Mouse (Mus musculus): ENCODE data around the gene Rapgef5. TPM values are rescaled to one million over a fixed set of nuclear protein-coding genes. Genes with fewer than 3 reads are reported as not detected.

Gene Rapgef5
- total RNA-seq, 1 experiment: 9.9 TPM

DNA sequence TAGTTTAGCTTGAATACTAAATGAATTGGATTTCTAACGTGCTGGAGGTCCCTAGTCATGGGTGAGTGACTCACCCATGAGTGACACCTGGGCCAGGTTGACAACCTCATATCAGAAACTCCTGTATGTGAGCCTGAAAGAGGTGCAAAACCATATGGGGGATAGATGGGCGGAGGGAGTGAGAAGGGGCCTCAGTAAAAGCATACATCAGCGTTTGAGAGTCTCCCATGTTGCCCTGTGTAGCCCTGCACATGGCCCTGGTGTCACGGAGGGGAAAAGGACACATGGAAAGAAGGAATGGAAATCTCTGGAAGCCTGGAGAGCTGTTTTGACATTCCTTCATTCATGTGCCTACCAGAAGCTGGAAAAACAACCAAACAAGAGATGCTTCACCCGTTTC is 175.1 kb downstream of the Rapgef5 start:
- in situ Hi-C loops (cut with MboI; ENCODE audit: low sequenced_read_pairs in 2 of 2, unreplicated experiment in 2 of 2): no loop called here
- H3K4me1 ChIP-seq (ENCODE audit: control insufficient read depth in 2 of 2, insufficient read depth in 2 of 2, low read length in 2 of 2, poor library complexity in 1 of 2): peaks cover 3 to 4% of the 10 kb centered on the region in 2 experiments; a peak in 2 of 4 replicates

GRCm38 (mm10) chr12:117692775-117693174 is 176.5 kb downstream of the Rapgef5 start:
- Histone ChIP-seq H3K9me3 (ENCODE audit: control insufficient read depth, insufficient read depth, low read depth, low read length) (no peaks in the 10 kb centered on the region), H3K9ac (ENCODE audit: insufficient read depth, low read depth, low read length, poor library complexity, severe bottlenecking) (no peak overlapping the region), H3K4me3 (ENCODE audit: insufficient read depth in 1 of 2, low read depth in 1 of 2, low read length in 2 of 2, poor library complexity in 1 of 2, severe bottlenecking in 1 of 2) (no peak overlapping the region), H3K27ac (ENCODE audit: insufficient read depth, low read depth, low read length, poor library complexity, severe bottlenecking) (no peak overlapping the region), H3K36me3 (ENCODE audit: control insufficient read depth, insufficient read depth, low read length, poor library complexity, severe bottlenecking) (no peaks in the 10 kb centered on the region), H3K4me1 (ENCODE audit: control insufficient read depth in 2 of 2, insufficient read depth in 2 of 2, low read length in 2 of 2, poor library complexity in 1 of 2) (peaks cover 3 to 4% of the 10 kb centered on the region in 2 experiments; a peak in 2 of 4 replicates)
- in situ Hi-C loops (cut with MboI; ENCODE audit: low sequenced_read_pairs in 2 of 2, unreplicated experiment in 2 of 2): no loop called here
- no peak for TF ChIP-seq CHD2 (IDR thresholded peaks at IDR 0.05; ENCODE audit: low read depth, low read length)
- TF ChIP-seq MAFK (IDR thresholded peaks at IDR 0.05; ENCODE audit: insufficient read depth, low read depth, low read length): no peak
- TF ChIP-seq ZC3H11A (IDR thresholded peaks at IDR 0.05; ENCODE audit: borderline replicate concordance, low read depth, low read length): no peak
- DNase-seq (ENCODE audit: low read depth, low spot score): no peak

More for the DNA sequence above, 175.1 kb downstream of the Rapgef5 start:
- no peak for TF ChIP-seq ZNF384 (IDR thresholded peaks at IDR 0.05; ENCODE audit: low read depth, low read length)
- no peak for TF ChIP-seq HCFC1 (IDR thresholded peaks at IDR 0.05; ENCODE audit: borderline replicate concordance, insufficient read depth, low read length)
- no peak for TF ChIP-seq MAFK (IDR thresholded peaks at IDR 0.05; ENCODE audit: insufficient read depth, low read depth, low read length)
- TF ChIP-seq CHD2 (IDR thresholded peaks at IDR 0.05; ENCODE audit: low read depth, low read length): no peak
- no peak overlapping the region for H3K27ac ChIP-seq (ENCODE audit: insufficient read depth, low read depth, low read length, poor library complexity, severe bottlenecking)
- H3K36me3 ChIP-seq (ENCODE audit: control insufficient read depth, insufficient read depth, low read length, poor library complexity, severe bottlenecking): no peaks in the 10 kb centered on the region
- H3K4me3 ChIP-seq (ENCODE audit: insufficient read depth in 1 of 2, low read depth in 1 of 2, low read length in 2 of 2, poor library complexity in 1 of 2, severe bottlenecking in 1 of 2): no peak overlapping the region
- H3K9me3 ChIP-seq (ENCODE audit: control insufficient read depth, insufficient read depth, low read depth, low read length): no peaks in the 10 kb centered on the region
- no peak overlapping the region for H3K9ac ChIP-seq (ENCODE audit: insufficient read depth, low read depth, low read length, poor library complexity, severe bottlenecking)
- no peak for DNase-seq (ENCODE audit: low read depth, low spot score)

DNA sequence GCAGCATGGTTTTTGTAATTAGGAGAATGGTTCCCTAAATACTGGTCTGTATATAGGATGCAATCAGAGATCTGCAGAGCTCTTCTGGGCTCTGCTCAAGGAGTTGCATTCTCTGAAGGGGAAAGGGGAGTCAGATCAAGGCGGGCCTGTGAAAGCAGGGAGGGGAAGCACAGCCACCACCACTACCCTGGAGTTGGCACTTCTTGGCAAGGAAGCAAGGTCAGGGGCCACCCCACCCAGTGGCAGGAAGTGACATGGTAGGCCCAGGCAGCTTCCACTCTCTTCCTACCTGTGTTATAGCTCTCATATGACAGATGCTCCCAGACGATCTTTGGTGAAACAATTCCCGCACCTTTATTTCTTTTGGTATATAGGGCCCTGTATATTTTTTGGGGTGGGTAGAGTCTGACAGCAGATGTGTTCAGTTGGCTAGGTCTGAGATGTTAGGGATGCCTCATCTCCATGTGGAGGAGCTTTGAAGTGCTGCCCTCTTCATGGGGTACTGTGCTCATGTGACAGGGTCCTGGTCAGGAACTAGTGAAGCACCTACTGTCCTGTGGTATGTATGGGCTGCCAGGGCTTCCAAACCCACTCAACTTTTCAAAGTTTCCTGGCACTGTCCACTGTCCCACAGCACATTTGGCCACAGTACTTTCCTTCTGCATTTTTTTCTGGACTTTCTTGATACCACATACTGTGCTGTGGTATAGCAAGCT is 183.8 kb downstream of the Rapgef5 start:
- no peak for TF ChIP-seq ZNF384 (IDR thresholded peaks at IDR 0.05; ENCODE audit: low read depth, low read length)
- no peak for TF ChIP-seq HCFC1 (IDR thresholded peaks at IDR 0.05; ENCODE audit: borderline replicate concordance, insufficient read depth, low read length)
- no peak for TF ChIP-seq ZC3H11A (IDR thresholded peaks at IDR 0.05; ENCODE audit: borderline replicate concordance, low read depth, low read length)
- TF ChIP-seq CHD2 (IDR thresholded peaks at IDR 0.05; ENCODE audit: low read depth, low read length): no peak
- no peak for TF ChIP-seq MAFK (IDR thresholded peaks at IDR 0.05; ENCODE audit: insufficient read depth, low read depth, low read length)
- H3K9me3 ChIP-seq (ENCODE audit: control insufficient read depth, insufficient read depth, low read depth, low read length): no peaks in the 10 kb centered on the region
- no peaks in the 10 kb centered on the region for H3K36me3 ChIP-seq (ENCODE audit: control insufficient read depth, insufficient read depth, low read length, poor library complexity, severe bottlenecking)
- no peak overlapping the region for H3K9ac ChIP-seq (ENCODE audit: insufficient read depth, low read depth, low read length, poor library complexity, severe bottlenecking)
- DNase-seq (ENCODE audit: low read depth, low spot score): no peak
- in situ Hi-C loops (cut with MboI; ENCODE audit: low sequenced_read_pairs in 2 of 2, unreplicated experiment in 2 of 2): no loop called here
- 0 out of 4 replicates have a peak, but pooled peaks cover 0 to 2% of the 10 kb centered on the region in 2 experiments for H3K4me1 ChIP-seq (ENCODE audit: control insufficient read depth in 2 of 2, insufficient read depth in 2 of 2, low read length in 2 of 2, poor library complexity in 1 of 2)
- H3K27ac ChIP-seq (ENCODE audit: insufficient read depth, low read depth, low read length, poor library complexity, severe bottlenecking): no peak overlapping the region
- H3K4me3 ChIP-seq (ENCODE audit: insufficient read depth in 1 of 2, low read depth in 1 of 2, low read length in 2 of 2, poor library complexity in 1 of 2, severe bottlenecking in 1 of 2): no peak overlapping the region

- no peak for DNase-seq (ENCODE audit: low read depth, low spot score)
- no peak overlapping the region for H3K4me3 ChIP-seq (ENCODE audit: insufficient read depth in 1 of 2, low read depth in 1 of 2, low read length in 2 of 2, poor library complexity in 1 of 2, severe bottlenecking in 1 of 2)
- no peaks in the 10 kb centered on the region for H3K9me3 ChIP-seq (ENCODE audit: control insufficient read depth, insufficient read depth, low read depth, low read length)
- no peak overlapping the region for H3K9ac ChIP-seq (ENCODE audit: insufficient read depth, low read depth, low read length, poor library complexity, severe bottlenecking)
- no peak overlapping the region for H3K27ac ChIP-seq (ENCODE audit: insufficient read depth, low read depth, low read length, poor library complexity, severe bottlenecking)
- 0 out of 4 replicates have a peak, but pooled peaks cover 0 to 2% of the 10 kb centered on the region in 2 experiments for H3K4me1 ChIP-seq (ENCODE audit: control insufficient read depth in 2 of 2, insufficient read depth in 2 of 2, low read length in 2 of 2, poor library complexity in 1 of 2)
- in situ Hi-C loops (cut with MboI; ENCODE audit: low sequenced_read_pairs in 2 of 2, unreplicated experiment in 2 of 2): no loop called here
- TF ChIP-seq MAFK (IDR thresholded peaks at IDR 0.05; ENCODE audit: insufficient read depth, low read depth, low read length) (no peak), ZNF384 (IDR thresholded peaks at IDR 0.05; ENCODE audit: low read depth, low read length) (no peak), HCFC1 (IDR thresholded peaks at IDR 0.05; ENCODE audit: borderline replicate concordance, insufficient read depth, low read length) (no peak), ZC3H11A (IDR thresholded peaks at IDR 0.05; ENCODE audit: borderline replicate concordance, low read depth, low read length) (no peak), CHD2 (IDR thresholded peaks at IDR 0.05; ENCODE audit: low read depth, low read length) (no peak)
- H3K36me3 ChIP-seq (ENCODE audit: control insufficient read depth, insufficient read depth, low read length, poor library complexity, severe bottlenecking): no peaks in the 10 kb centered on the region
Observed at GRCm38 (mm10) chr12:117700927-117701326, 184.6 kb downstream of the Rapgef5 start.
